Mouse (Mus musculus): ENCODE measurements around the gene Olfr670. TPM values are rescaled to one million over a fixed set of nuclear protein-coding genes. Genes with fewer than 3 reads are reported as not detected.

The Olfr670 gene
- polyA plus RNA-seq (2021; fragmentation: Nextera tagmentation): not detected in 2 replicates
- long read RNA-seq, experiment 1: 0 reads
- long read RNA-seq, experiment 2: 0 reads

GRCm38 (mm10) chr7:104962520-104962919 is at the start of gene Olfr670:
Gene Olfr670, minus strand, starts transcription at chr7:104962620.

DNA sequence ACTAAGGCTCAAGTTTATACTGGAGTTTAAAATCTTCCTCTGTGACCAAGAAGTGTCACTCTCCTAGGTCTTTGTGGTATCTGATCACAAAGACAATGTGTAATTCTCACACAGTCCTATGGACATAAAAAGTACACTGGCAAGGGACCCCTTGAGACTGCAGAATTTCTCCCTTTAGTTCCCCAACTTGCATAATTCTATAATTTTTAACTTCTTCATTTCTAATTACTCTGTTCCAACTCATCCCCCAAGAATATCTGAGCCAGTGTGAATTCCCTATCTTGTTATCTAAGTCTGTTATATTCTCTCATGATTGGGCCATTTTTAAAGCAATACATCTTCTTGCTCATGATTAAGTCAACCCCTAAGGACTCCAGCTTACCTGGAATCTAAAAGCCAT is 39.5 kb upstream of the Olfr670 start, which contains the start of gene Olfr672:
Olfr672 (minus strand) TSS at position 101 of the 400 bp plus-strand sequence.

DNA sequence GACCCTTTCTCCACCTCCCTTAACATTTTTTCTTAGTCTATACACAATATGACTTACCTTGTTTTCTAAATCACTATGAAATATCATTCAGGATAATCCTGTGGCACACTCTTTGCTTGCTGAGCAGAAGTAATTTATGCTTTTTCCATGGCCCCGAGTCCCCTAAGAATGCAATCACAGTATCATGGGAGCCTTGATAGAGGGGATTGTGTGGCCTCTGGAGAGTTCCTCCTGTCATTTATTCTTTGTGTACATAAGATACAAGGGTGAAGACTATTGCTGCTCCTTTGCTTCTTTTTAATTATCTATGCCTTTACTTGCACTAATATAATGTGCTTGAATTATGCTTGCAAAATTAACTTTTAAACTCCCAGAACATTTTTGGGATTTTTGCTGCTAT is 16.6 kb upstream of the Olfr670 start, which contains the start of gene Olfr671:
Olfr671 (minus strand) TSS at position 101 of the 400 bp plus-strand sequence.

GRCm38 (mm10) chr7:104933940-104934339 is 28.5 kb downstream of the Olfr670 start, which contains the start of gene Olfr669:
Gene Olfr669, plus strand, starts transcription at chr7:104934240.

GRCm38 (mm10) chr7:104927957-104928356 is 34.5 kb downstream of the Olfr670 start, which contains the start of gene Olfr668:
Gene Olfr668, minus strand, starts transcription at chr7:104928057.

DNA sequence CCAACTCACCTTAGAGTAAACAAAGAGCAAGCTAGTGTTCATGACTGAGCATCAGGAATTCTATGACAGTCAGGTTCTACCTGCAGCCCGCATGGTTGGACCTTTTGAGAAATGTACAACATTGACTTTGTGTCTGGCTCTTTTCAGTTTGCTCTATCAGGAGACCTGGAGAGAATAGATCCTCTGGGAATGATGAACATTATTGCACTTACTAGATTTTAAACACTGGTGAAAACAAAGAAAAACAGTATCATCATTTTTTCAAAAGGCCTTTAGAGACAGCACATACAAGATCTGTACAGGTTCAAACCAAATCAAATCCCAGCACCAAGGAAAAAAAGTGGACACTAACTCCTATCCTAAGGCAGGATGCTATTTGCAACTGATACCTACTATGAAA is 41.0 kb downstream of the Olfr670 start, which contains the start of gene Olfr667:
Olfr667 (minus strand) TSS at position 101 of the 400 bp plus-strand sequence.

Other genes with a start within 250 kb of the Olfr670 start
- gene Usp17le, start 185.2 kb downstream of the Olfr670 start, polyA plus RNA-seq (2021; fragmentation: Nextera tagmentation): not detected in 2 replicates
- gene Usp17lb, start 120.0 kb downstream of the Olfr670 start, polyA plus RNA-seq (2021; fragmentation: Nextera tagmentation): not detected in 2 replicates
- not detected in 2 replicates for gene Usp17la, start 105.6 kb downstream of the Olfr670 start, polyA plus RNA-seq (2021; fragmentation: Nextera tagmentation)
- gene Olfr665, start 84.6 kb downstream of the Olfr670 start, polyA plus RNA-seq (2021; fragmentation: Nextera tagmentation): not detected in 2 replicates
- not detected in 2 replicates for gene Olfr666, start 66.7 kb downstream of the Olfr670 start, polyA plus RNA-seq (2021; fragmentation: Nextera tagmentation)
- gene Olfr667, start 41.1 kb downstream of the Olfr670 start, polyA plus RNA-seq (2021; fragmentation: Nextera tagmentation): not detected in 2 replicates
- gene Olfr668, start 34.6 kb downstream of the Olfr670 start, polyA plus RNA-seq (2021; fragmentation: Nextera tagmentation): not detected in 2 replicates
- gene Olfr669, start 28.4 kb downstream of the Olfr670 start, polyA plus RNA-seq (2021; fragmentation: Nextera tagmentation): not detected in 2 replicates
- not detected in 2 replicates for gene Olfr671, start 16.5 kb upstream of the Olfr670 start, polyA plus RNA-seq (2021; fragmentation: Nextera tagmentation)
- not detected in 2 replicates for gene Olfr672, start 39.4 kb upstream of the Olfr670 start, polyA plus RNA-seq (2021; fragmentation: Nextera tagmentation)
- gene Olfr675, start 65.8 kb upstream of the Olfr670 start, polyA plus RNA-seq (2021; fragmentation: Nextera tagmentation): not detected in 2 replicates
- gene Olfr676, start 70.1 kb upstream of the Olfr670 start, polyA plus RNA-seq (2021; fragmentation: Nextera tagmentation): not detected in 2 replicates
- gene Olfr677, start 88.8 kb upstream of the Olfr670 start, polyA plus RNA-seq (2021; fragmentation: Nextera tagmentation): not detected in 2 replicates
- not detected in 2 replicates for gene Olfr678, start 101.9 kb upstream of the Olfr670 start, polyA plus RNA-seq (2021; fragmentation: Nextera tagmentation)
- not detected in 2 replicates for gene Olfr679, start 118.6 kb upstream of the Olfr670 start, polyA plus RNA-seq (2021; fragmentation: Nextera tagmentation)
- not detected in 2 replicates for gene Olfr680-ps1, start 130.2 kb upstream of the Olfr670 start, polyA plus RNA-seq (2021; fragmentation: Nextera tagmentation)
- gene Olfr681, start 154.2 kb upstream of the Olfr670 start, polyA plus RNA-seq (2021; fragmentation: Nextera tagmentation): not detected in 2 replicates
- not detected in 2 replicates for gene Olfr683, start 184.4 kb upstream of the Olfr670 start, polyA plus RNA-seq (2021; fragmentation: Nextera tagmentation)
- not detected in 2 replicates for gene Olfr684, start 201.0 kb upstream of the Olfr670 start, polyA plus RNA-seq (2021; fragmentation: Nextera tagmentation)
- not detected in 2 replicates for gene Olfr685, start 223.4 kb upstream of the Olfr670 start, polyA plus RNA-seq (2021; fragmentation: Nextera tagmentation)
- not detected in 2 replicates for gene Olfr686, start 244.9 kb upstream of the Olfr670 start, polyA plus RNA-seq (2021; fragmentation: Nextera tagmentation)

Data from layer of hippocampus, adult 6 months (tissue).